Mouse (Mus musculus): ENCODE results near the gene Eif2b2. TPM values are rescaled to one million over a fixed set of nuclear protein-coding genes. Genes with fewer than 3 reads are reported as not detected.

Eif2b2 gene
- 12.1 and 12.5 TPM in 2 replicates for total RNA-seq (2015; ENCODE audit: low replicate concordance)
- 9.5 and 14.4 TPM in 2 replicates for total RNA-seq (2017; ENCODE audit: low replicate concordance)

- ATAC-seq (replicated peaks; ENCODE audit: low FRiP score, poor library complexity, severe bottlenecking), result peak; percentile 97
Measured at GRCm38 (mm10) chr12:85219236-85219904, at the start of gene Eif2b2. Gene Eif2b2 (plus strand): TSS chr12:85219481.

- no peak for ATAC-seq (replicated peaks; ENCODE audit: low FRiP score, poor library complexity, severe bottlenecking)
Measured at GRCm38 (mm10) chr12:85169877-85170276, 49.4 kb upstream of the Eif2b2 start.

GRCm38 (mm10) chr12:85170284-85170947 lies 48.9 kb upstream of the Eif2b2 start:
- ATAC-seq (replicated peaks; ENCODE audit: low FRiP score, poor library complexity, severe bottlenecking), result no peak

- ATAC-seq (replicated peaks; ENCODE audit: low FRiP score, poor library complexity, severe bottlenecking), result no peak
Measured at GRCm38 (mm10) chr12:85170948-85171307, 48.4 kb upstream of the Eif2b2 start.

- ATAC-seq (replicated peaks; ENCODE audit: low FRiP score, poor library complexity, severe bottlenecking), result no peak
Measured at GRCm38 (mm10) chr12:85174016-85174415, 45.3 kb upstream of the Eif2b2 start.

- ATAC-seq (replicated peaks; ENCODE audit: low FRiP score, poor library complexity, severe bottlenecking), result no peak
Measured at GRCm38 (mm10) chr12:85175087-85175675, 44.1 kb upstream of the Eif2b2 start.

GRCm38 (mm10) chr12:85175926-85176845 lies 43.1 kb upstream of the Eif2b2 start:
- no peak for ATAC-seq (replicated peaks; ENCODE audit: low FRiP score, poor library complexity, severe bottlenecking)

- ATAC-seq (replicated peaks; ENCODE audit: low FRiP score, poor library complexity, severe bottlenecking), result 0 out of 2 replicates have a peak, but pooled peaks have one; percentile 31
Measured at GRCm38 (mm10) chr12:85176846-85177523, 42.3 kb upstream of the Eif2b2 start.

GRCm38 (mm10) chr12:85177740-85178239 lies 41.5 kb upstream of the Eif2b2 start, which contains the start of gene Pgf:
Gene Pgf (minus strand): TSS chr12:85177790.
- ATAC-seq (replicated peaks; ENCODE audit: low FRiP score, poor library complexity, severe bottlenecking), result no peak

GRCm38 (mm10) chr12:85178294-85178693 lies 41.0 kb upstream of the Eif2b2 start:
- no peak for ATAC-seq (replicated peaks; ENCODE audit: low FRiP score, poor library complexity, severe bottlenecking)

- no peak for ATAC-seq (replicated peaks; ENCODE audit: low FRiP score, poor library complexity, severe bottlenecking)
Measured at GRCm38 (mm10) chr12:85181475-85182344, 37.6 kb upstream of the Eif2b2 start.

- ATAC-seq (replicated peaks; ENCODE audit: low FRiP score, poor library complexity, severe bottlenecking), result no peak
Measured at GRCm38 (mm10) chr12:85182345-85182643, 37.0 kb upstream of the Eif2b2 start.

- no peak for ATAC-seq (replicated peaks; ENCODE audit: low FRiP score, poor library complexity, severe bottlenecking)
Measured at GRCm38 (mm10) chr12:85182898-85183297, 36.4 kb upstream of the Eif2b2 start.

- ATAC-seq (replicated peaks; ENCODE audit: low FRiP score, poor library complexity, severe bottlenecking), result no peak
Measured at GRCm38 (mm10) chr12:85184118-85184517, 35.2 kb upstream of the Eif2b2 start.

- ATAC-seq (replicated peaks; ENCODE audit: low FRiP score, poor library complexity, severe bottlenecking), result no peak
Measured at GRCm38 (mm10) chr12:85185810-85186209, 33.5 kb upstream of the Eif2b2 start.

- ATAC-seq (replicated peaks; ENCODE audit: low FRiP score, poor library complexity, severe bottlenecking), result no peak
Measured at GRCm38 (mm10) chr12:85186361-85186760, 32.9 kb upstream of the Eif2b2 start.

GRCm38 (mm10) chr12:85190290-85190689 lies 29.0 kb upstream of the Eif2b2 start:
- ATAC-seq (replicated peaks; ENCODE audit: low FRiP score, poor library complexity, severe bottlenecking), result no peak

GRCm38 (mm10) chr12:85192461-85193108 lies 26.7 kb upstream of the Eif2b2 start:
- ATAC-seq (replicated peaks; ENCODE audit: low FRiP score, poor library complexity, severe bottlenecking), result no peak

All from erythroblast, adult 5-6 weeks (primary cell).